Mouse (Mus musculus): ENCODE results near the gene Med12. TPM values are rescaled to one million over a fixed set of nuclear protein-coding genes. Genes with fewer than 3 reads are reported as not detected.
"Not testable (repeated sequence)": the region's sequence is repeated elsewhere in the genome, so short reads cannot be mapped to it uniquely, and the experiment has no call there.

Gene Med12
- polyA plus RNA-seq, 1 experiment from 2014 or later = 39.0 TPM

- no peak overlapping the region for H3K4me3 ChIP-seq
- no peaks in the 10 kb centered on the region for H3K36me3 ChIP-seq (replicated peaks)
- peaks cover 98% of the 10 kb centered on the region for H3K27me3 ChIP-seq (replicated peaks; ENCODE audit: low read depth, poor library complexity, severe bottlenecking)
- H3K4me1 ChIP-seq = no peaks in the 10 kb centered on the region
- whole genome bisulfite sequencing = 93% methylated on average over 5 of the region's 5 CpGs
- no peak overlapping the region for H3K27ac ChIP-seq (replicated peaks)
- no peaks in the 10 kb centered on the region for H3K9me3 ChIP-seq
- no peak for DNase-seq (ENCODE audit: low spot score)
Observed at GRCm38 (mm10) chrX:101309299-101309698, 35.5 kb downstream of the Med12 start.

GRCm38 (mm10) chrX:101313625-101314359 is 40.0 kb downstream of the Med12 start:
- DNase-seq (ENCODE audit: low spot score) = peak; percentile 15
- 47% methylated on average over 6 of the region's 6 CpGs for WGBS
- no peak overlapping the region for H3K27ac ChIP-seq (replicated peaks)
- H3K27me3 ChIP-seq (replicated peaks; ENCODE audit: low read depth, poor library complexity, severe bottlenecking) = peaks cover 95% of the 10 kb centered on the region
- H3K4me1 ChIP-seq = no peaks in the 10 kb centered on the region
- peaks cover 5% of the 10 kb centered on the region; the same call in 1 of the 2 replicates for H3K36me3 ChIP-seq (replicated peaks)
- no peak overlapping the region for H3K4me3 ChIP-seq
- H3K9me3 ChIP-seq = no peaks in the 10 kb centered on the region

GRCm38 (mm10) chrX:101319775-101320174 is 45.9 kb downstream of the Med12 start:
- Histone ChIP-seq H3K27me3 (replicated peaks; ENCODE audit: low read depth, poor library complexity, severe bottlenecking) (peaks cover 73% of the 10 kb centered on the region), H3K9me3 (no peaks in the 10 kb centered on the region), H3K27ac (replicated peaks) (no peak overlapping the region), H3K4me3 (no peak overlapping the region), H3K4me1 (no peaks in the 10 kb centered on the region), H3K36me3 (replicated peaks) (peaks cover 14% of the 10 kb centered on the region)
- no peak for DNase-seq (ENCODE audit: low spot score)
- WGBS = 93% methylated on average over 12 of the region's 12 CpGs

GRCm38 (mm10) chrX:101325989-101326899 is 52.4 kb downstream of the Med12 start:
- Histone ChIP-seq H3K36me3 (replicated peaks) (no peaks in the 10 kb centered on the region), H3K27me3 (replicated peaks; ENCODE audit: low read depth, poor library complexity, severe bottlenecking) (peaks cover 31% of the 10 kb centered on the region), H3K27ac (replicated peaks) (no peak overlapping the region), H3K4me3 (no peak overlapping the region), H3K4me1 (peaks cover 4% of the 10 kb centered on the region), H3K9me3 (no peaks in the 10 kb centered on the region)
- DNase-seq (ENCODE audit: low spot score) = no peak
- 62% methylated on average over 8 of the region's 8 CpGs for WGBS

- Histone ChIP-seq H3K27ac (replicated peaks) (peak overlapping the region; percentile 76), H3K4me1 (peaks cover 13% of the 10 kb centered on the region), H3K4me3 (no peak overlapping the region), H3K36me3 (replicated peaks) (no peaks in the 10 kb centered on the region), H3K27me3 (replicated peaks; ENCODE audit: low read depth, poor library complexity, severe bottlenecking) (peaks cover 31% of the 10 kb centered on the region), H3K9me3 (no peaks in the 10 kb centered on the region)
- WGBS = 31% methylated on average over 10 of the region's 10 CpGs
- DNase-seq (ENCODE audit: low spot score) = peak; percentile 64
Observed at GRCm38 (mm10) chrX:101329372-101330028, 55.7 kb downstream of the Med12 start.

- no peaks in the 10 kb centered on the region for H3K9me3 ChIP-seq
- no peak for DNase-seq (ENCODE audit: low spot score)
Observed at GRCm38 (mm10) chrX:101332031-101332374, 58.2 kb downstream of the Med12 start.

GRCm38 (mm10) chrX:101332375-101333211 is 58.8 kb downstream of the Med12 start:
- Histone ChIP-seq H3K4me3 (peak overlapping the region; percentile 54), H3K4me1 (peaks cover 13% of the 10 kb centered on the region), H3K27me3 (replicated peaks; ENCODE audit: low read depth, poor library complexity, severe bottlenecking) (peaks cover 18% of the 10 kb centered on the region), H3K9me3 (no peaks in the 10 kb centered on the region), H3K36me3 (replicated peaks) (no peaks in the 10 kb centered on the region), H3K27ac (replicated peaks) (peak overlapping the region; percentile 88)
- WGBS = 17% methylated on average over 48 of the region's 49 CpGs
- peak; percentile 90 for DNase-seq (ENCODE audit: low spot score)

More at GRCm38 (mm10) chrX:101332031-101332374, 58.2 kb downstream of the Med12 start:
- H3K4me3 ChIP-seq = peak overlapping the region; percentile 54
- 47% methylated on average over 9 of the region's 9 CpGs for WGBS
- peaks cover 20% of the 10 kb centered on the region for H3K27me3 ChIP-seq (replicated peaks; ENCODE audit: low read depth, poor library complexity, severe bottlenecking)
- peaks cover 13% of the 10 kb centered on the region for H3K4me1 ChIP-seq
- H3K36me3 ChIP-seq (replicated peaks) = no peaks in the 10 kb centered on the region
- peak overlapping the region; percentile 88 for H3K27ac ChIP-seq (replicated peaks)

- Histone ChIP-seq H3K27ac (replicated peaks) (no peak overlapping the region), H3K4me3 (no peak overlapping the region), H3K27me3 (replicated peaks; ENCODE audit: low read depth, poor library complexity, severe bottlenecking) (peaks cover 18% of the 10 kb centered on the region), H3K36me3 (replicated peaks) (no peaks in the 10 kb centered on the region), H3K4me1 (peaks cover 8% of the 10 kb centered on the region), H3K9me3 (no peaks in the 10 kb centered on the region)
- 93% methylated on average over 5 of the region's 5 CpGs for WGBS
- DNase-seq (ENCODE audit: low spot score) = peak; percentile 27
Observed at GRCm38 (mm10) chrX:101334606-101335005, 60.8 kb downstream of the Med12 start.

GRCm38 (mm10) chrX:101338666-101339065 is 64.8 kb downstream of the Med12 start:
- DNase-seq (ENCODE audit: low spot score) = no peak
- Histone ChIP-seq H3K9me3 (no peaks in the 10 kb centered on the region), H3K27me3 (replicated peaks; ENCODE audit: low read depth, poor library complexity, severe bottlenecking) (peaks cover 17% of the 10 kb centered on the region), H3K4me3 (no peak overlapping the region), H3K36me3 (replicated peaks) (no peaks in the 10 kb centered on the region), H3K27ac (replicated peaks) (no peak overlapping the region), H3K4me1 (peaks cover under 1% of the 10 kb centered on the region; the same call in 1 of the 2 replicates)
- 48% methylated on average over 4 of the region's 4 CpGs for WGBS

- H3K27ac ChIP-seq (replicated peaks); H3K4me3 ChIP-seq; DNase-seq (ENCODE audit: low spot score); H3K9me3 ChIP-seq; H3K36me3 ChIP-seq (replicated peaks); H3K4me1 ChIP-seq: not testable (repeated sequence)
- H3K27me3 ChIP-seq (replicated peaks; ENCODE audit: low read depth, poor library complexity, severe bottlenecking) = peaks cover 40% of the 10 kb centered on the region
- WGBS = 50% methylated on average over 2 of the region's 2 CpGs
Observed at GRCm38 (mm10) chrX:101342837-101343236, 69.0 kb downstream of the Med12 start.

GRCm38 (mm10) chrX:101345456-101345855 is 71.6 kb downstream of the Med12 start:
- H3K36me3 ChIP-seq (replicated peaks) = no peaks in the 10 kb centered on the region
- H3K4me1 ChIP-seq = no peaks in the 10 kb centered on the region
- no peak overlapping the region for H3K4me3 ChIP-seq
- no peak overlapping the region for H3K27ac ChIP-seq (replicated peaks)
- no peak for DNase-seq (ENCODE audit: low spot score)
- peaks cover 38% of the 10 kb centered on the region for H3K27me3 ChIP-seq (replicated peaks; ENCODE audit: low read depth, poor library complexity, severe bottlenecking)
- WGBS = 88% methylated on average over 2 of the region's 2 CpGs
- no peaks in the 10 kb centered on the region for H3K9me3 ChIP-seq

GRCm38 (mm10) chrX:101346475-101346874 is 72.6 kb downstream of the Med12 start:
- no peak overlapping the region for H3K27ac ChIP-seq (replicated peaks)
- peaks cover 35% of the 10 kb centered on the region for H3K27me3 ChIP-seq (replicated peaks; ENCODE audit: low read depth, poor library complexity, severe bottlenecking)
- WGBS = 67% methylated on average over 4 of the region's 4 CpGs
- H3K36me3 ChIP-seq (replicated peaks) = no peaks in the 10 kb centered on the region
- DNase-seq (ENCODE audit: low spot score) = no peak
- H3K4me3 ChIP-seq = no peak overlapping the region
- H3K9me3 ChIP-seq = no peaks in the 10 kb centered on the region
- H3K4me1 ChIP-seq = no peaks in the 10 kb centered on the region

Data from embryonic facial prominence, embryonic 10.5 days (tissue).